Mouse (Mus musculus) erythroblast, embryonic 14.5 days (primary cell): ENCODE data around the gene Raet1d.
"Not testable (repeated sequence)": the region's sequence is repeated elsewhere in the genome, so short reads cannot be mapped to it uniquely, and the experiment has no call there.

Experiments
- GATA1 ChIP-seq: IDR thresholded peaks from 2 replicates; pipeline ENCODE4 v1.6.1; 2012; ENCODE audit warnings: low read length, inconsistent platforms, mixed read lengths
- TAL1 ChIP-seq: IDR thresholded peaks from 3 replicates; pipeline ENCODE4 v1.6.1; 2012; ENCODE audit warnings: low read length, inconsistent platforms, mixed read lengths

DNA sequence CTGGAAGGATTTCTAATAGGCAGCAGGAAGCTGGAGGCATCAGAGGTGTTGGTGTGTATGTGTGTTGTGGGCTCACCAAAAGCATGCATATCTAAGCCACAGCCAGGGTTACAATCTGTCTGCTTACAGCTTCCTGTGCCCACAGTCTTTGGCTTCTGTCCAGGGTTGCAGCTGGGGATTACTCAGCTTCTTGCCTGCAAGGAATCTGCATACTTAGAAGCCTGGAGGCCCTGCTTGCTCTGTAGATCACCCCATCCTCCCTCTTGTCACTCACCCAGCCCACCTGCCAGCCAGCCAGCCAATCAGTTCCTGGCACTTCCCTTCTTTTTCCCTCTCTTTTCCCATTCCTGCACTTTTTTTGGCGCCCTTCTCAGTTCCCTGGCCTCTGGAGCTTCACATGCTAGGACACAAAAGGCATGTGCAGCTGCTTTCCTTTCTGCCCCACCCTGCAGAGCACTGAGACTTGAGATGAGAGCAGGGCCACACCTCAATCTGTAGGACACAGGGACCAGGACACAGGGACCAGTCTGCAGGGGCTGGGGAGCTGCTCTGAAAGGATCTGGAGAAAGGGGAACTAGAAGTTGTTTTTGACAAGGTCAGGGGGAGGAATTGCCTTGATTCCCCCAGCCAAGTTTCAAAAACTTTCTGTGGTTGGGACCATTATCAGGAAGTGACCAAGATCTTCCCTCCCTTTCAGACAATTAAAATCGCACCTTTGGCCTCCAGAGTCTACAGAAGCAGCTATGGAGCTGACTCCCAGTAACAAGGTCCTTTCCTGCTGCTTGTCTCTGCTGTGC, 32.9 kb downstream of the Raet1d start:
- not testable (repeated sequence) for TF ChIP-seq GATA1, TAL1
